10 mouse cellular contexts compared by ENCODE assay signal in the genomic region with DNA sequence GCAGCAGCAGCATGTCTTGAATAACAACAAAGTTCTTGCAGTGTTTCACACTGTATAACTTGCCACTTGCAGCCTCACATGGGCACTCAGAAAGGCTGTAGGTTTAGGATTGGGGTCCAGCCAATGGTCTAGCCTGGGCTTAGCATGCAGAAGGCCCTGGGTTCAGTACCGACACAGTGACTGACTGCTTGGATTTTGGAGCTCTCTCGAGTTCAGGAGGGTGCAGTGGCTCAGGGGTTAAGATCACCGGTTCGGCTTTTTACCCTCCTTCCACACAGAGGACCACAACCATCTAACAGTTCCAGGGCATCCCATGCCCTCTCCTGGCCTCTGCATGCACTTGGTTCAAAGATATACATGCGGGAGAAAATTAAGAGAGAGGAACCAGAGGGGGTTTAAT. TPM values are rescaled to one million over a fixed set of nuclear protein-coding genes. Genes with fewer than 3 reads are reported as not detected.
DNase-seq lines count a peak whose midpoint lies in the region; ATAC-seq lines count a peak whose summit lies in the region.
"Had no signal": no experiment of that assay in that cellular context is flagged by ENCODE, and none has a peak within 500 bp of the region (broad histone marks: within the 10 kb centered on the region; RNA-seq: fewer than 3 reads in every experiment).

No protein-coding gene starts in this region.

- peaks cover 44% of the 10 kb centered on the region for H3K4me1 ChIP-seq in liver, embryonic 13.5 days (replicated peaks)

- intact Hi-C loops in left cerebral cortex, postnatal 36 days (cut with DNase I) = no loop called here

- peak overlapping the region; percentile 79 for H3K4me3 ChIP-seq in liver, embryonic 13.5 days (replicated peaks)

- no peaks in the 10 kb centered on the region for H3K27me3 ChIP-seq in liver, embryonic 13.5 days

- no peaks in the 10 kb centered on the region for H3K9me3 ChIP-seq in liver, embryonic 13.5 days (replicated peaks)

- DNase-seq in cerebellum, adult 8-10 months = peak; percentile 17
- DNase-seq in cerebellum, adult 18-20 months = no peak
- peak; percentile 44 for DNase-seq in thymus, postnatal 0 days (ENCODE audit: low spot score)
- no peak for DNase-seq in thymus, adult 18-20 months
- no peak for DNase-seq in liver, embryonic 13.5 days
- no peak for DNase-seq in left cerebral cortex, postnatal 36 days (ENCODE audit: low spot score in 2 of 2)
- no peak for DNase-seq in adrenal gland, adult 8-10 months
- DNase-seq in adrenal gland, postnatal 25 days = no peak

- 14% methylated on average over 5 of the region's 5 CpGs for WGBS in liver, embryonic 13.5 days (ENCODE audit: insufficient replicate concordance)

- peak overlapping the region; percentile 95 for H3K4me2 ChIP-seq in liver, embryonic 13.5 days

- H3K9ac ChIP-seq in liver, embryonic 13.5 days = peak overlapping the region; percentile 83

- H3K36me3 ChIP-seq in liver, embryonic 13.5 days = no peaks in the 10 kb centered on the region

- H3K27ac ChIP-seq in liver, embryonic 13.5 days = peak overlapping the region; percentile 94

- ATAC-seq in liver, embryonic 13.5 days (ENCODE audit: low read depth) = no peak

RNA-seq across cellular contexts. Expression of a gene that starts 1.0 kb away (rescaled TPM):
- 340 and 346 TPM in 2 replicates for polyA plus RNA-seq in thymus, postnatal 0 days (2015; fragmentation: Nextera tagmentation; extraction: Ambion mirVana)
- polyA plus RNA-seq in liver, embryonic 13.5 days (2015; fragmentation: Nextera tagmentation; extraction: Ambion mirVana) = 104 and 110 TPM in 2 replicates
- total RNA-seq in left cerebral cortex, postnatal 36 days (2021) = 10 to 100 TPM; 31.1 to 41.6 TPM
- 100 to 1,000 TPM; 116 to 141 (median 124) TPM for total RNA-seq in adrenal gland, adult 8-10 months (2022)
- total RNA-seq in adrenal gland, postnatal 25 days (2021) = 145 and 153 TPM in 2 replicates

RNA-seq across cellular contexts. Expression of a gene that starts 6.4 kb away (rescaled TPM):
- 9.4 and 11.2 TPM in 2 replicates for polyA plus RNA-seq in thymus, postnatal 0 days (2015; fragmentation: Nextera tagmentation; extraction: Ambion mirVana)
- polyA plus RNA-seq in liver, embryonic 13.5 days (2015; fragmentation: Nextera tagmentation; extraction: Ambion mirVana) = 0.28 and 0.80 TPM in 2 replicates
- 1 to 10 TPM; 3.9 to 4.0 TPM for total RNA-seq in left cerebral cortex, postnatal 36 days (2021)
- total RNA-seq in adrenal gland, adult 8-10 months (2022) = 1 to 10 TPM; 1.5 to 3.0 (median 2.3) TPM
- 4.0 TPM in 2 replicates for total RNA-seq in adrenal gland, postnatal 25 days (2021)

RNA-seq across cellular contexts. Expression of a gene that starts 19.8 kb away (rescaled TPM):
- polyA plus RNA-seq in thymus, postnatal 0 days (2015; fragmentation: Nextera tagmentation; extraction: Ambion mirVana) = 37.9 and 38.9 TPM in 2 replicates
- polyA plus RNA-seq in liver, embryonic 13.5 days (2015; fragmentation: Nextera tagmentation; extraction: Ambion mirVana) = 21.4 and 21.9 TPM in 2 replicates
- total RNA-seq in left cerebral cortex, postnatal 36 days (2021) = 10 to 100 TPM; 48.5 to 52.2 TPM
- total RNA-seq in adrenal gland, adult 8-10 months (2022) = 10 to 100 TPM; 64.7 to 78.0 (median 69.1) TPM
- 64.6 and 66.2 TPM in 2 replicates for total RNA-seq in adrenal gland, postnatal 25 days (2021)

RNA-seq across cellular contexts. Expression of a gene that starts 22.3 kb away (rescaled TPM):
- polyA plus RNA-seq in thymus, postnatal 0 days (2015; fragmentation: Nextera tagmentation; extraction: Ambion mirVana) = 32.4 and 33.8 TPM in 2 replicates
- 2.3 and 2.5 TPM in 2 replicates for polyA plus RNA-seq in liver, embryonic 13.5 days (2015; fragmentation: Nextera tagmentation; extraction: Ambion mirVana)
- 100 to 1,000 TPM in 1 of 2 experiments, 10 to 100 TPM in 1; 94.7 to 109 TPM for total RNA-seq in left cerebral cortex, postnatal 36 days (2021)
- total RNA-seq in adrenal gland, adult 8-10 months (2022) = 100 to 1,000 TPM; 141 to 186 (median 160) TPM
- 156 and 167 TPM in 2 replicates for total RNA-seq in adrenal gland, postnatal 25 days (2021)

RNA-seq across cellular contexts. Expression of a gene that starts 24.6 kb away (rescaled TPM):
- polyA plus RNA-seq in thymus, postnatal 0 days (2015; fragmentation: Nextera tagmentation; extraction: Ambion mirVana) = 1.1 and 1.3 TPM in 2 replicates
- 0.13 and 0.14 TPM in 2 replicates for polyA plus RNA-seq in liver, embryonic 13.5 days (2015; fragmentation: Nextera tagmentation; extraction: Ambion mirVana)
- under 1 TPM; 0.18 to 0.22 TPM for total RNA-seq in left cerebral cortex, postnatal 36 days (2021)
- total RNA-seq in adrenal gland, adult 8-10 months (2022) = 1 to 10 TPM in 1 of 4 experiments, under 1 TPM in 3; 0.40 to 1.3 (median 0.49) TPM
- 1.1 TPM in 2 replicates for total RNA-seq in adrenal gland, postnatal 25 days (2021)
- total RNA-seq: common myeloid progenitor, adult 5-6 weeks; neutrophil, adult 5-6 weeks had no signal

Comparison
In these comparisons a context has a peak if more than half of its experiments do, and no peak if none do; other contexts are left out.
1. DNase-seq: peak in cerebellum, adult 8-10 months (single experiment) and thymus, postnatal 0 days (single experiment); none in cerebellum, adult 18-20 months (0 of 2), thymus, adult 18-20 months (0 of 2), liver, embryonic 13.5 days (single experiment), left cerebral cortex, postnatal 36 days (0 of 2), adrenal gland, adult 8-10 months (single experiment) and adrenal gland, postnatal 25 days (single experiment).